Mouse (Mus musculus): ENCODE measurements around the gene Chit1. TPM values are rescaled to one million over a fixed set of nuclear protein-coding genes. Genes with fewer than 3 reads are reported as not detected.

Chit1 gene
- total RNA-seq, 1 experiment from 2014 or later = not detected

DNA sequence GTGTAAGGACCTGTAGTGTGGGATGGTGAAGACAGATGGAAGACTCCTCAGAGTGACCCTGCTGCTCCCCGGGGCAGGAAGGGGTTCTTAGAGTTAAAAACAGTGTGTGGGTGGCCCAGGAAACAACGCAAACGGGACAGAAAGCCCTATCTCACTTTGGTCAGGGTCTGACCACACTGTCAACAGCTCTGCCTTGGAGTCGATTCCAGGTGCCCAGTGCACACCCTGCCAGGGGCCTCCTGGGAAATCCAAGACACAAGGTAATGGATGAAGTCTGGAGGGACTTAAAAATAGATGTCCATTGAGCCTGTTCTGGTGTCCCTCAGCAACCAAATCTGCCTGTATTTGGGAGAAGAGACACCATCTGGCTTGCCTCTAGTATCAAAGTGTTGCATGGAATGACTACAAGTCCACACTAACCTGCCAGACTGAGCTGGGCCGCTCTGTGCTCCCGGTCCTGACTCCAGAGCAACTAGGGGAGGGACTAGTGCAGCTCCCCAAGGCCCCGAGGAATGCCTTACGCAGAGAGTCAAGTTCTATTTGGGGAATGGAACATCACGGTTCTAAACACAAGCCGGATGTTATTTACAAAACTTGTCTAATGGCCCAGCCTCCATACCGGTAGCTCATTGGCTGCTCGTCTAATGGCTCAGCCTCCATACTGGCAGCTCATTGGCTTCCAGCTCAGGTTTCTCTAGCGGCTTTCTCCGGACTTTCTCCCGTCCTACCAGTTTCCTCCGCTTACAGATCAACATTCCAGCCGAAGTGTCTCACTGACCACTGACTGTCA lies 12.1 kb upstream of the Chit1 start:
- peak; percentile 89 for DNase-seq

DNA sequence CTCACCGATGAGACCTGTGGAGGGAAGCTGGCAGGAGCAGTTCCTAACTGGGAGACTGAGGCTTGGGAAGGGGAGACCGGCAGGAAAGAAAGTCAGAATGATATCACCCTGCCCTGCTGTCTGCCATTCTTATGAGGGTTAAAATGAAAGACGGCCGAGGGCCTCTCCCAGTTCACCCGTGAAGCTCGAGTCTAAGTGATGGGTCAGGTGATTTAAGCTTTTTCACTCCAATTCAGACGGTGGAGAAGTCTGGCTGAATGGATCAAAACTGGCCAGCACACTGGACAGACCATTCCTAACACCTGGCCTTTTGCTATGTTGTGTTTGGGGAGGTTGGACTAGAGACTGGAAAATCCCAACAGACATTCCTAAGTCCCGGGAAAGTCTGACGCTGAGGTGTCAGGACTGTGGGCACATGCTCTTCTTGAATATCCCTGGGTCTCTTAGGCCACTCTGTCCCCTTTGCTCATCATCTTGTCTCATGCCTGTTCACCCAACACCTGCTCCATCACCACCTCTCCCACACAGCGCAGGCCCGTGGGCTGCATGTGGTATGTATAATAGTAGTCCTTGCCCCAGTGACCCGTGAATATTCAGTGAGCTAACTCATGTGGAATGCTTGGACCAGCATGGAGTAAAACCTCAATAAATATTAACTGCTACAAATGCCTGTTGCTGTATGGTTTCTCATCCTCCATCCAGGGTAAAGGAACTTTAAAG lies 11.4 kb upstream of the Chit1 start:
- DNase-seq = no peak

DNA sequence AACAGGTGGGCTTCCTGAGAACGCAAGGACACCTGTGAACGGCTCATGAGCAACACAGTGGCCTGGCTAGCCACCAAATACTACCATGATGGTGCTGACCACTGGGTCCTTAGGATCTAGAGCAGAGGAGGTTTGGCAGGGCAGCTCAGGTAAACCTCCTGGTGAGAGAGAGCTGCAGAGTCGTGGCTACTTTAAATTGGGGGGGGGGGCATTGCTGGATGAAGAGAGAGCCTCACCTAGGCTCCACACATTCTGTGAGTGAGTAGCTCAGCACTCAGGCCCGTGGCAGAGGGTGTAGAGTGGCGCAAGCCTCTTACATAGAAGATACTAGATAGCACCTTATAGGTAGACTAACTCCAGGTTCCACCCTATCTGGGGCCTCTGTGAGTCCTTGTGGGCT lies 10.6 kb upstream of the Chit1 start:
- no peak for DNase-seq

DNA sequence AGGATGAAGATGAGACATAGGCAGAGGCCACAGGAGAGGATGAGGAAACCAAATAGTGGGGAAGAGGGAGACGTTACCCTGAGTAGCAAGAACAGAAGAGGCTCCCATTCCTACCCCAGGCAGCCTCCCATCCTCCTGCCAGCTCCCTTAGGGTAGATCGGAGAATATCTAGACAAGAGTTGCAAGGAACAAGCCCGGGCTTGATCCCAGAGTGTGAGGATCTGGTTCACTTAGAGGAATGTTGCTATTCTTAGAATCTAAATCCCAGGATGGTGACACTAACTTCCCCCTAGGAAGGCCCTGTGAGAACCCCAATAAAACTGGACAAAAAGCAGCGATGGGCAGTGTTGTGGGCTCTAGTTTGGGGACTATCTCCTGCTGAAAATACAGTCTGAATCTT lies 10.1 kb upstream of the Chit1 start:
- peak; percentile 3 for DNase-seq

DNA sequence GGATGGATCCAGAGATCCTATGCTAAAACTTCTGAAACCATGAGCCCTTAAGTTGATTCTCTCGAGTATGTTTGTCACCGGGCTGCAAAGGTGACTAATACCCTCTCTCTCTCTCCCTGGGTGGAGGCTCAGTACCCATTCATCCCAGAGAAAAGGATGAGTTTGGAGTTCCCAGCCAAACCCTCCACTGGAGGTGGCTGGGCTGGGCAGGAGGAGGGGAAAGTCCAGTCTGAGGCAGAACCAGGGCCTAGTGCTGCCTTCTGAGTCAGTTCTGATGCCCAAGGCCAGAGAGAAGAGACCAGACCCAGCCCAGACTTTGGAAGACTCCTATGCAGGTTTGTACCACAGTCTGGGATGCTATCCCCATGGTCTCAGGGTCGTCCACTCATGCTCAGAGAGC lies 9.4 kb upstream of the Chit1 start:
- DNase-seq = peak; percentile 7

DNA sequence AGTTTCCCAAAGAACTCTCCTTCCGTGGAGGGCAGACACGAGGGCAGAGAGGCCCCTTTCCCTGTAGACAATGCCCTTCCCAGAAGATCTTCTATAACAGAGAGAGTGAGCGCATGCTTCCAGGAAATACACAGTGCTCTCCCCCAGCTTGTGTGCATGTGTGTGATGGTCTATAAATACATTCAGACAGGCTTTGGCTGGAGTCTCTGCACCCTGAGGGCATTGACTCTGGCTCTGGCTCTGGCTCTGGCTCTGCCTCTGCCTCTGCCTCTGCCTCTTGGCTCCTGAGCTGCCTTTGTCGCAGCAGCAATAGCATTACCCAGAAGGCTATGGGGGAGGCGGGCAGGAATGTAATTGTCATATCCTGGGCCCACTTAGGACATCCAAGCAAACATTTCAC lies 7.2 kb upstream of the Chit1 start:
- peak; percentile 61 for DNase-seq

DNA sequence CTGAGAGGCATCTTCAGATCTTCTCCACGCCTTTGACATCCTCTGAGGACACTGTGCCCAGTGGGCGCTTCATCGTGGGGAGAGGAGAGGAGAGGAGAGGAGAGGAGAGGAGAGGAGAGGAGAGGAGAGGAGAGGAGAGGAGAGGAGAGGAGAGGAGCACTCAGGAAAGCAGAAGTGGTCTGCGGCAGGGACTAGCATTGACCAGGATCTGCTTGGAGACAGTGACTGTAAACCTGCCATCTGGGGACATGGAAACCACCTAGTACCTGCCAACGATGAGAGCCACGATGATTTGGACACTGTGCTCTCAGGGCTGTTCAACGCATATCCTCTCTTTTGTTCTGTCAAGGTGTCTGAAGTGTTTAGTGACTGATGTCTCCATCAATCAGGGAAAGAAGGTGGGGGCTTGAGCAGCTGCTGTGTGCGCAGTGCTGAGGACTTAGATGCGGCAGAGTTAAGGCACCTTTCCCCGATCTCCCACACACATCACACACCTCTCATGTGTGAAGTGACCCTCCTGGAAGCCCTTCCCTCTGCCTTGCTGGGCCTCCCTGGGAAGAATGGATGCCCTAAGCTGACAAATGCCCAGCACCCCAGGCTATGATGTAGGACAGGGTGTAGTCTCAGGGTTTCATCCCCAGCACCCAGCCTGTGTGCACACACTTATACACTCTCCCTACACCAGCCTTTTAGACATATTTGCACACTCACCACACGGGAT lies 5.8 kb upstream of the Chit1 start:
- peak; percentile 3 for DNase-seq

DNA sequence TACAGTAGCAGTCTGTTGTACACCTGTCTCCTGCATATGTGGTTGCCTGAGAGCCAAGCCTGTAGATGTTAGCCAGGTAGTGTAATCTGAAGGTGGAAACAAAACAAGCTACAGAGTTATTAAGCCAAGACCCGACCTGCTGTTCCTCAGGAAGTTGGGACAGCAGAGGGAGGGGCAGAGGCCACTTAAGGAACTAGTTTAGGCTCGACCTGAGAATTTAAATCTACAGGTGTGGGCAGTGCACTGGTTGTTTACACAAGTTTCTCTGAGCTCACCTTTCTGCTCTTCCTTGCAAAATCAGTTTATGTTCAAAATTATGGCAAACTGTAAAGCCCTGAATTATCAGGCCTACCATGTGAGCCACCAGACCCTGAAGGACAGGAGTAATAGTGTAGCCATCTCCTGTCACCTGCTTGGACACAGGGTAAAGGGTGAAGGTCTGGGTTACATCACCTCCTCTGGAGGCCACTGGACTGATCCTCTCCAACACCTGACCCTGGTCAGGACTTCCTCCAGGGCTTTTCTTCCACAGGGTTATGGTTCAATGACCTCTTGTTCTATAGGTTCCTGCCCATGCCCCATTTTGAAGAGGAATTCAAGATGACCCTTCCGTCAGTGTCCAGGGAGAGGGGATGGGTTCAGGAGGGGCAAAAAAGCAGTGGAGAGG lies 5.1 kb upstream of the Chit1 start:
- peak; percentile 1 for DNase-seq

DNA sequence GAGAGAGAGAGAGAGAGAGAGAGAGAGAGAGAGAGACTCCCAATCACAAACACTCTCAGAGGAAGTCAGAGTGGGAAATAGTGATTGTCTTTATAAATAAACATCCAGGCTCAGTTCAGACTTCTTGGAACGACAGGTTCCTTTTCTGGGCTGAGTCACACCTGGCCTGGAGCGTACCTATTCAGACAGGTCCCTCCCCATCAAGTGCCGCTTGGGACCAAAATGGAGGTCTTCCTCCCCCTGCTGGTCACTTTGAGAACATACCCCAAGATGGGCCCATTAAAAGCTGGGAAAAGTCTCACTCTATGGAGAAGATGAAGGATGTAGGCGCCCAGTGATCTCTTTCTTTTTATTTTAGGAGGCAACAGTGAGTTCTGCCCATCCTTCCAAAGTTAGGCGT lies 4.3 kb upstream of the Chit1 start:
- peak; percentile 73 for DNase-seq

DNA sequence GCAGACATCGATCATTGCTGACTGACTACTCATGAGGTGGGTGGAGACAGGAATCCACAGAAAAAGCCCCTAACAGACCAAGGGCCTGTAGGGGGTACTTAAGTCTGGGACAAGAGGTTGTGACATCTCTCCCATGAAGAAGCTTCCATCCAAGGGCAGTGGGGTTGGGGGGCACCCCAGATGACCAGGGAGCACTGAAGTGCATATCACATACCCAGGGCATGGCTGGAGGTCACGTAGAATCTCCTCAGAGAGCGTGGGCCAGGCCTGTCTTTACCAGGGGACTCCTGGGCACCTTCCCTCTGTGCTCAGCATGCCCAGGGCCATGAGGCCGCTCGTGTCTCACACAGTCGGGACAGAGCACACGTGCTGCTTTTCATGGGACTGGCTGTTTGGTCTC lies 3.3 kb upstream of the Chit1 start:
- DNase-seq = no peak

DNA sequence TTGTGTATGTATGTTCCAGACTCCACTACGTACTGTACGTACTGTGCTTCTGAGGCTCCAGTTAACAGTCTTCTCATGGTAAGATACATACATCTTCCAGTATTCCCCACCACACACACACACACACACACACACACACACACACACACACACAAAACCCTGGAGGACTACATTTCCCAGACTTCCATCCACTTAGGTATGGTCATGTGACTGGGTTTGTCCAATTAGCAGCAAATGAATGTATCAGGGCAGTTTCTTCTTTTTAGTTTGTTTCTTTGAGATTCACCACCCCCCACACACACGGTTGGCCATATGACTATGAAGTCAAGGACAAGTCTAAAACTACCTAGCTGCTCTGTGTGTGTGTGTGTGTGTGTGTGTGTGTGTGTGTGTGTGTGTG lies 1.0 kb upstream of the Chit1 start:
- DNase-seq = no peak

DNA sequence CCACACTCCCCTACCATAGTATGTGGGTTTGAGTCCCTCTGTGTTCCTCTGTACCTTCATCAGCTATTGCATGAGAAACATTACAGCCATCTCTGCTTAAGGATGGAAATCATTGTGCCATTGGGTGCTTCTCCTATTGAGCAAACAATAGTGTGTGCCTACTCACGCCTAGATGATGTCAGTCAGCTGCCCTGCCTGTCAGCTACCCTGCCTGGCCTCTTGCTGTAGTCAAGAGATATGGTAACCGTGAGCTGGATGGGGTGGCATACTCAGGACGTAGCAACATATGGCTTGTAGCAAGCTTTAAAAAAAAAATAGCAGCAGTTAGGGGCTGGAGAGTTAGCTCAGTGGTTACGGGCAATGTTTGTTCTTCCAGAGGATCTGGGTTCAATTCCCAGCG lies 593 bp upstream of the Chit1 start:
- DNase-seq = peak; percentile 4

DNA sequence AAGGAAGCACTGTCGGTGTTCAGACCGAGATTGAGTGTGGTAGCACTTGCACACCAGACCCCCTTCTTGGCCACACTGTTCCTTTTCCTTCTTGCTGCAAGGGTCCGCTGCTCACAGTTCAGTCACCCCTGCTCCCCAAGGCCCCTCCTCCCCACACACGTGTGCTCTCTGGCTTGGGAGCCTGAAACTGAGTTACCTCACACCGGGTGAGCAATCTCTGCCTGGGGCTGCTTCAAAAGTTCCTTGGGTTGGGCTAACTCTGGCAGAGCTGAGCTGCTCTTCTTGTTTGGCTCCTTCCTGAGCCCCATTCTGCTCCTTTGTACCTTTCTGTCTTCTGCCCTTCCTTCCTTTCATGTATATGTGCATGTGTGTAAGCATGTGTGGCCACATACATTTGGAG lies 2.5 kb downstream of the Chit1 start:
- no peak for DNase-seq

DNA sequence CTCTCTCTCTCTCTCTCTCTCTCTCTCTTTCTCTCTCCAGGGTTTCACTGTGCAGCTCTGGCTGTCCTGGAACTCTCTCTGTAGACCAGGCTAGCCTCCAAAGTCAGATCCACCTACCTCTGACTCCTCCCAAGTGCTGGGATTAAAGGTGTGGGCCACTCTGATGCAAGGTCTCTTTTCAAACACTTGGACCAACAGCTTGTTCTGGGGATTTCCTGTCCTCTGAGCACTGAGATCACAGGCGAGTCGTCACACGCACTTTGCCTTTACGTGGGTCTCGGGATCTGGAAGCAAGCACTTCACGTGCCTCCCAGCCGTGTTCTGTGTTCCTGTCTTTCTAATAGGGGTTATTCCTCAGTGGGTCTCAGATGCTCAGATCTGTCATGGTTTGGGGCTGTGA lies 3.0 kb downstream of the Chit1 start:
- no peak for DNase-seq

DNA sequence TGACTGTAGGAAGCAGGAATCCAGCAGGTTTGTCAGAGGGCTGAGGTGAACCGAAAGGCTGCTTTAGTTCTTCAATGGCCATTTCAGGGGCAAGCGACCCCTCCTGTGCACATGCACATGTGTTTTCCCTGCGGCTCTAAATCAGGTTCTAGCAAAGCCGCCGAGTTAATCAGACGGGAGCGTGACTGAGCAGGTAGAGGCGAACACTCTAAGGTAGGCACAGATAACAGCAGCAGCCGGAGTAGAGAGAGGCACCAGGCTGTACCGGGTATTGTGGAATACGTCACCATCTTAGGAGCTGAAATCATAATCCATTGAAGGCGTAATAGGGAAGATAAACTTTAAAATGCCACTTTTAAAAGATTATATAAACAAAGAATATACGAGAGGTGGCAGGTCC lies 3.7 kb downstream of the Chit1 start:
- DNase-seq = no peak

DNA sequence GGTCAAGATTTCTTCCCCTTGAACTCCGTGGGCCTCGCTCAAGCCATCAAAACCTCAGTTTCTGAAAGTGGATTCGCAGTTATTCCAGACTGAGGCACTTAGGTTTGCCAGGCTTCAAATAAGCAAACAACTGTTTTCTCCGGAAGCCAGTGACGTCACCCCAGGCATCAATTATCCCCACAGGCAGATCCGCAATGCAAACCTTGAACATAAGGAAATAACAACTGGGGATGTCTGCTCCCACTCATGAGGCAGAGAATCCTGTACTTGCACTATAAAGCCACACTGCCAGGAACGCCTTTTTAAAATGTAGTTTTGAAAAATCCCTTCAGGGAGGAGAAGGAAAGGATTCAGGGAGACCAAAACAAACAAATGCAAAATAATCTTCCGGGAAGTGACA lies 4.4 kb downstream of the Chit1 start:
- no peak for DNase-seq

DNA sequence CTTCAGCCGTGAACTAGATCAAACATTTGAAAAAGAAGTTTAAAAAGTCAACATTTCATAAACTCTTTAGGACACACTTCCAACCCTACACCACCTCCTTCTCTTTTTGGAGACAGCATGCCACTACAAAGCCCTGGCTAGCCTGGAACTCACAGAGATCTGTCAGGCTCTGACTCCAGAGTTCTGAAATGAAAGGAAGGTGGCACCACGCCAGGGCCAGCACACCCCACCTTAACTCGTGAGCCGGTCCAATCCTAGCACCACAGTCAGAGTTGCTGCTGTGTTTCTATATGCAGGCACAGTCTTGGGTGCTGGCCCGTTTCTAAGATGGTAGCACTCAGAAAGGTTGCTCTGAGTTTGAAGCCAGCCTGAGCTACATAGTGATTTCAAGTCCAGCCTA lies 6.1 kb downstream of the Chit1 start:
- no peak for DNase-seq

DNA sequence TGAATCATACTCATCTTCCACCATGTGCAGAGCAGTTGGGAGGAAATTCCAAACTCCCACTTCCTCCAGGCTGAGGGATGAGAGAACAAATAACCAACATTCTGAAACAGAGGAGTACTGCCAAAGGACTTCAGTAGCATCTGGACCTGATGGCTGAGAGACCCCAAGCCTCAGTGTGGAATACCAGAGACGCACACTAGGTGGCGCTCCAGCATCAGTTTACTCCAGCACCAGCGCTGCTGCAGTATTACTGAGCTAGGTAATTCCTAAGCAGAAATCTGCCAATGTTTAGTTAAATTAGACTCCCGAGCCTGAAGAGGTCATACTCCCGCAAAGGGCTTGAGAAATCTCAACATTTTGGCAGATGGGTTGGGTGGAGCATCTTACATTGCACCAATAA lies 9.1 kb downstream of the Chit1 start:
- DNase-seq = peak; percentile 89

DNA sequence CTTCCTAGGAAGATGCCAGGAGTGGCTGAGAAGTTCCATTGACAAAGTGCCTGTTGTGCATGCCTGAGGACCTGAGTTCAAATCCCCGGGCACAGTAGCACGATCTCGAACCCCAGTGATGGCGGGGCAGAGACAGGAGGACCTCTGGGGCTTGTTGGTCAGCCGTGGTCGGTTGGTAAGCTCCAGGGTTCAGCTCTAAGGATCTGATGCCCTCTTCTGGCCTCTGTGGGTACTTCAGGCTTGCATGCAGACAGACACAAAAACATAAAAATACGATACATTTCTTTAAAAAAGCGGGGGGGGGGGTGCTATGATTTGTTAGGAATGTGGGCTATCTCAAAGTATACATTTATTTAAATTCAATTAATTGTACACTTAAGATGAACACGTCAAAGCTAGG lies 11.2 kb downstream of the Chit1 start:
- DNase-seq = peak; percentile 35

DNA sequence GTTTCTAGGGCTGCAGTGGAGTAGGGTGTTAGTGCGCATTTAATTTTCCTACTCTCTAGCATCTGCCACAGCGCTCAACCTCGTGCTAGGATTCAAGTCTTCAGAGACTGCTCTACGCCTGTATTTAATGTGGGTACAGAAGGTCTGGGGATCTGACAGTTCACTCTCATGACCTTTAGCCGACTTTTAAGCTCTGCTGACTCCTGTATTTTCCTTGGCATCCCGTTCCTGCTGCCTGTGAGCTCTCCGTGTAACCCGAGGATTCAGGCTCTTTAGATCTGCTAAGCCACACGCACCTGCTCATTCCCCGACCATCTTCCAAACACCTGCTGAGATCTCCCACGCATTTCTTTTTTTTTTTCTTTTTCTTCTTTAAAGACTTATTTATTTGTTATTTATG lies 22.3 kb downstream of the Chit1 start:
- DNase-seq = peak; percentile 3

DNA sequence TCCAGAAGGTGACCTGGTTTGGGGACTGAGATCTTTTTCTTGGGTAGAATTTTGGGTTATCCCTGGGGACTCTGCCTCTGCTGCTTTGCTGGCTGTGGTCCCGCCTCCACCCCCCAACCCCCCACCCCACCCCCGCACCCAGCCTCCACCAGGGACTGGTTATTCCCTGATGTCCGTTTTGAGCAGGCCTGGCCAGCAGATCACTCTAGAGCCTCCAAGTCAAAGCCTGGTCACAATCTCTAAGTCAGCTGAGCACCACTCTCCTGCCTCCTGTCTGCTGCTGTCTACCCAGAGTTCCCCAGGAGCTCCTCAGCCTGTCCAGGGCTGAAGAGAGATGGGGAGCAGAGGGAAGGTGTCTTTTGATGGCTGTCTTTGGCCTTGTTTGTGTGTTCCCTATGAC lies 25.3 kb downstream of the Chit1 start:
- peak; percentile 2 for DNase-seq

DNA sequence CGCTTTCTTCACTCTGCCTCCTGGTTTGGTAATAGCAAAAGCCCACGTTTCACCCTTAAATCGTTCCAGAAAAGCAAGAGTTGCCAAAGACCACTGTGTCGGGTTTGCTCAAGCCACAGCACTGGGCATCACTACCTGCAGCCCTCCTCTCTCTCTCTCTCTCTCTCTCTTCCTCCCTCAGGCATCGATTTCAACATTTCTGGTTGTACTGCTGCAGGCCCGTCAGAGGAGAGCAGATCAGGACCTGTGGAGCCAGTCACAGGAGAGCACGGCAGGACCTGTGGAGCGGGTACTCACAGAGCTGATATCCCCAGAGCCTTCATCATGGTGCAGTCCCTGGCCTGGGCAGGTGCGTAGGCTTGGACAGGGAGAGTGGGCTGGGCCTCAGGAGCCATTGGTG lies 27.4 kb downstream of the Chit1 start:
- DNase-seq = peak; percentile 0

DNA sequence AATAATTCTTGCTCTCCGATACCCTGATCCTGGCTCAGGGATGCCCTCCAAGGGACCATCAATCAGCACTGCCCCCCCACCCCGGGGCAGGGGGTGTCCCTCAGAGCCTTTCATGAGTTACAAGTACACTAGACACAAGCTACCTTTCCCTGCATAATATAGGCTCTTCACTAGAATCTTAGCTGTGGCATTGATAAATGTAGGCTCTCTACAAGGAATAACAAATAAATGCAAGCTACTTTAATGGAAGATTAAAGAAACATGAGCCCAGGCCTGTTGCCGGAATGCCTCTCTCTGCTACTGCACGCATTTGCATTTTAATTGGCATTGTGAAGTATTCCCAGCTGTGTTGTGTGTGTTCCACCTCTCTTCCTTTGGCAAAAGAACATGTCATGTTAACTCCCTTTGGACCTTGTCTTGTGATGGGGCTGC lies 31.3 kb downstream of the Chit1 start:
- DNase-seq = no peak
